Mouse (Mus musculus) v-Abl transformed pro-B cells (cell line): ENCODE measurements around the gene Gpnmb.

Experiments used
- in situ Hi-C, 2 experiments: fragments of 400-800 bp; cut with MboI; formaldehyde crosslinking; loops; one replicate each; pipeline ENCODE4 v1.15.1; 2025; ENCODE audit not compliant: unreplicated experiment in 2 of 2

Gpnmb gene

DNA sequence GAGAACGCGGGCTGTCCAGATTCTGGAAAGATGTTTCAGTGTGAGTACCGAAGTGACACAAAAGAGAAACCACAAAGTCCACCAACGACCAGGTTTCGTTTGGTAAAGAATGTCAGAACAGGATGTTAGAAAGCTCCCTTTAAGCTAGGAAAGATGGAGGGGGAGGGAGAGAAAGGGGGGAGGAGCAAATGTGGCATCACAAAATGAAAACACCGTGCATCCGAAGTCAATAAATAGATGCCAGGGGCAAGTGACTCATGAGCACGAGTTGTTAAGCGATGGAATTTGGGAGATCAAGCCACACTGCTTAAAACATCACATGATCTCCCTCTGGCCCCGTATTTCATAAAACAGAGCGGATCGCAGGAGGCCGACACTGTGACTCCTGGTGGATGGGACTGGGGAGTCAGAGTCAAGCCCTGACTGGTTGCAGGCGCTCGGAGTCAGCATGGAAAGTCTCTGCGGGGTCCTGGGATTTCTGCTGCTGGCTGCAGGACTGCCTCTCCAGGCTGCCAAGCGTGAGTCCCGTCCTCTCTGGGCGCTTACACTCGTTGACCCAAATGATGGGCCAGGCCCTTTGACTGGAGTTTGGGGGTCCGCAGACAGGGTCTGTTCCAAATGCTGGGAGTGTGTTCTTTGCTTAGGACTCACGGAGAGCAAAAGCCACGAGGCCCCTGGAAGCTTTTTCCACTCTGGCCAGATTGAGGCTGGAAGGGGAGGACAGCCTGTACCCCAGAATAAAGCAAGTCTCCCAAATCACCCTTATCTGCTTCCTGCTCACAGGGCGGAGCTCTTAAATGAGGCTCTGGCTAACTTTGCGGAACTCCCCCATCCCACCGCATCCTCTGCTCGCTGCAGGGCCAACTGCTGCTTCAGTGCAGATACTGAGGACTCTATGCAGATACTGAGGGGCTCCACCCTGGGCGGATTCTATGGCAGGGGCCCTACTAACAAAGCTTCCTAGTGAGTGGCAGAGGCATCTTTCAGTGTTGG, at the start of gene Gpnmb:
Gene Gpnmb, plus strand, starts transcription at position 272 of the 993 bp plus-strand sequence.
- in situ Hi-C loops = loop anchor here (5.0 to 25.0 kb wide), 4 partner anchors 358 to 1251 kb away; partner anchors contain the start of genes Stk31 (in 2 of the 2), AI854703 (in 1 of the 2) and Gimap8 (in 1 of the 2)

DNA sequence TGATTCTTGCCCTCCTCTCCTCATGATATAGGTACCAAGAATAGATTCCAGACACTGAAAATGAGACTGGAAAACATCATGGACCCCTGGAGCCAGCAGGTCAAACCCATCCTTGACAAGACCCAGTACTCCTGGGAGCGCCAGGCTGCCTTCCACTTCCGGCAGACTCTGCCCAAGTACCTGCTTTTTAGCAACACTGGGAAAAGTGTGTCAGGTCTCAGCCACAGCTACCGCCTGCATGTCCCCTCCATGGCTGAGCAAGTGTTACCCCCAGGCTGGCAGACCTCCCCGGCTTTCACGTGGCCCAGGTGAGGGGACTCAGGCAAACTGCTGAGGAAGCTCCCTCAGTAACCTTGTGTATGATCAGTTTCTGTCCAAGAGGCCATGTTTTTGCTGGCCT, 46.4 kb upstream of the Gpnmb start:
- in situ Hi-C loops = no loop called here

DNA sequence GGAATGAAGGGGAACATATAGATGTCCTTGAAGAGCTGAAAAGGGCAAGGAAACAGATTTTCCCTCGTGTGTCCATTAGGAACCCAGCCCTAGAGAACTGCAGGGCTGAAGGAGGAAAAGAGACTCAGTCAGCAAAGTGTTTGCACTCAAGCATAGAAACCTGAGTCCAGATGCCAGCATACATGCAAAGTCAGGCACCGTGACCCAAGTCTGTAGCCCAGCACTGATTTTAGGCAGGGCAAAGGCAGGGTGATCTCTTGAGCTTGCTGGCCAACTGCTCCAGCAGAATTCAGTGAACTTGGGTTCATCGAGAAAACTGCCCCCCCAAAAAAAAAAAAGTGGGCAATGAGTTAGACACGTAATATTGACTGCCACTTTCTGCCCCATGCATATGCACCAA, 44.4 kb upstream of the Gpnmb start:
- in situ Hi-C loops = no loop called here

DNA sequence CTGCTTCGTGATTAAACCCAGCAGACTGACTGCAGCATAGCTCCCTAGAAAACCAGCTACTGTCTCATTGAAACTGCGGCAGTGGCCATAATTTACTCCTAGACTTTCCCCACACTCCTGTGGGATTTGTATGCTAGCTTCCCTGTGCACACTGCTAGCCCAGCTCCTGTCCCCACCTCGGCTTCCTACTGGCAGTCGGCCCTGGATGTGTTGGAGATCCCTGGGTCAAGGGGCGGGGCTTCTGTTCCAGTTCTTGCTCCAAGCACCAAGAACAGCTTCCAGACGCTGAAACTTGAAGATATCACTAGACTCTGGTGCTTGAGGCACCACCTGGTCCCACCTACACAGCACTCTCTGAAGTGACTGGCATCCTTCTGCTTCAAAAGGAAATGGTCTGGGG, 38.2 kb upstream of the Gpnmb start:
- in situ Hi-C loops = no loop called here

DNA sequence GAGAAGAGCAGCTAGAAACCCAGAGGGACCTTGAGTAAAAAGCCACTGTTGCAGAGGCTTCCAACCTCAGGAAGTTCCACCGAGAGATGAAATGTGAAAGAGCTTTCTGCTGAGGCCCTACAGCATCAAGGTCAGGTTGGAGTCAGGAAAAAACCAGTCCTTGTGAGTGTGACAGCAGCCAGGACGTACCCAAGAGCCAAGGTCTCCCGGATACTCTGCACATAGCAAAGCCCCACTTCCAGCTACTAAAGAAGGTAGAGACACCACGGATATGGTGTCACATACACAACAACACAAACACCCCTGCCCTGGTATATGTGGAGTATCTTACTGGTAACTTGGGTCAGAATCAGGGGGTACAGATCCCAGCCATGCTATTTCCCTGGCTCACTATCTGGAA, 37.5 kb upstream of the Gpnmb start:
- in situ Hi-C loops = no loop called here

DNA sequence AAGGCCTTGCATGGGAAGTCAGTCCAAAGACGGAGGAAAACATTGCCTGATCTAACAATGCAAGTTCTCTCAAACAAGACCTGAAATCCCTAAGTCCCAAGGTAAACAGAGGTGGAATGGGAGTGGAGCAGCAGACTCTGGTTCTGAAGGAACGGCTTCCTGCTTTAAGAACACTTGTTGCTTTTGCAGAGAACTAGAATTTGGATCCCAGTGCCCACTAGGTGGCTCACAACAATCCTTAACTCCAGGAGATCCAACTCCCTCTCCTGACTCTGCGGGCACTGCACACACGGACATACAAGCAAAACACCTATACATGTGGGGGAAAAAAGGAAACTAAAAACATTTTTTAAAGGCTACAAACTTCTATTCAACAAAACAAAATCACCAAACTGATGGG, 33.0 kb upstream of the Gpnmb start:
- in situ Hi-C loops = no loop called here

DNA sequence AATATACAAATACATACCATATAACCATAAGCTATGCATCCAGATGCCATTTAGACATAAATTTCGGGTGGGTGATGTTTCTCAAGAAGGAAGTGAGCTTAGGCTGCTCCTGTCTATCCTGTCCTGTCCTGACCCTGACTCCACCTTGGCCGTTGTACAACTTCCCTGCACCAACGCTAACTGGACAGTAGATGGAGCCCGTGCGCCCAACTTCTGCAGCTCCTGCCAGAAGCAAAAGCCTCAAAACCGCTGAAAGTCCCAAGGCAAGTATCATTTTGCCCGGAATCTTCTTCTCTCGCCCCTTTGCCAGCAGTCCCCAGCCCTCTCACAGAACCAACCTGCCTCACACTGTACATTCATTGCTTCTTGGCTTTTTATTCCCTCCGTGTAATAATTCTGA, 28.4 kb upstream of the Gpnmb start:
- in situ Hi-C loops = no loop called here

DNA sequence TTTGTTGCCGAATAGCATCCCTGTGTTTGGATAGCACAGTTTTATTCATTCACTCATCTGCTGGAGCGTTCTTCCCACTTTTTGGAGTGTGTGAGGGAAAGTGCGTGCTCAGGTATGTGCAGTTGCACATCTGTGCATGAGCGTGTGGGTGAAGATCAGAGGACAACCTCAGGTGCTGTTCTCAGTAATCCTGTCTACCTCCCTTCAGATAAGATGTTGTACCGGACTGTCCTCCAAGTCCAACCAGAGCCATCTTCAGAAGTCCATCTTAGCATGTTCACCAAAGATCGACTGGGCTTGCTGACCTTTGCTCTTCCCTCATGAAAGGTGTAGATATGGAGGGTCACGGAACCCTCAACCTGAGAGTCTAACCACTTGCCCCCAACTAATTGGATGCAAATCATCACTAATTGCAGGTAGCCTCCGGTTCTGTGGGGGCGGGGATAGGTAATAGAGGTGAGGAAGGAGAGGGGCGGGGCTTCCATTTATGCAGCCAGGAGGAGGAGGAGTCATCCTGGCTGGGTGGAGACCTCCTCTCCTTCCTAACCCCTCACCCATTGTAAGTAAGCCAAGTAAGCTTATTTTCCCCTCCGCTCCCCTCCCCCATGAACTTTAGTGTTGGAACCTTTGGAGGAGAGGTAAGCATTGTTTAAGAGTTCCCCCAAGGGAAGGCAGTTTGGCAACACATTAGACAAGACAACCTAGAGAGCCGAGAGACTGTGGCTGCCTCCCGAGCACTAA, 27.8 kb upstream of the Gpnmb start:
- in situ Hi-C loops = no loop called here

DNA sequence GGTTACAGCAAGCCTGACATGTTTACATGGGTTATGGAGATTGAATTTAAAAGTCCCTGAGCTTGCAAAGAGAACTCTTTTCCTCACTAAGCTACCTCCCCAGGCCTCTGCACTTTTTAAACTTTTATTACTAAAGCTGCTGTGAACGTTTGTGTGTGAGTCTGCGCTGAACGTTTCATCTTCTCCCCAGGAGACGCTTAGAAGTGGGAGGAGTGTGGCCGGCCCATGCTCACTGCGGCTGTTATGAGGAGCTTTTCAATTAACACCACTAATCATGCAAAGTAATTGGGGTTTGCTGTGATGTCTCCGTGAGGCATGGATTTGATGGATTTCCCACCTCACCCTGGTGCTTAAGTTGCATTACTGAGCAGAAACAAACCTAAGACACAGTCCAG, 27.2 kb upstream of the Gpnmb start:
- in situ Hi-C loops = no loop called here

DNA sequence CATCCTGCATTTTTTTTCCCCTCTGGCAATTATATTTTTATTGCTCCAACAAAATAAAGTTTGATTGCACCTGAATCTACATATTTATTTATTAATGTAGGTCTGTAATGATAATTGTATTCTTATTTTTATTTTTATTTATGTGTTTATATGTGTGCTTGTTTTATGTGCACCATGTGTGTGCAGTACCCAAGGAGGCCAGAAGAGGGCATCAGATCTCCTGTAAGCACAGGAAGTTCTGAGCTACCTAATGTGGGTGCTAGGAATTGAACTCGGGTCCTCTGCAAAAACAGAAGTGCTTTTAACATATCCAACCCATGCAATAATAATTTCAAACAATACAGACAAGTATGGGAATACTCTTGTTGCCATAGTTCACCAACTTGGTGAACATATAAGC, 26.7 kb upstream of the Gpnmb start:
- in situ Hi-C loops = no loop called here

DNA sequence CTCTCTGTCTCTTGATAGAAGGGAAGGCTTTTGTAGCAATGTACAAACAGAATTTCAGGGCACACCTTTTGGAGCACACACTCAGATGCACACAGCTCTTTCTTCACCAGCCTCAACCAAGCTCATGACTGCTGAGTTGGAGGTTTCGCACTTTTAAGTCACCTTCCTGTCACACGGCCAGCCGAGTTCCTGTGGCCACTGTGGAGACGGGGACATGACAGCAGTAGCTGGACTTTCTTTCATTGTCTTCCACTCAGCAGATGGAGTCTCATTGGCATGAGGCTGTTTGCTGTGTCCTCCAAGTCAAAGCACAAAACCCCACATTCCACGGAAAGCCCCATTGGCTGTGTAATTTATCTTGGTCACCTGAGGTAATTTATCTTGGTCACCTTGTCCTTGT, 25.2 kb upstream of the Gpnmb start:
- in situ Hi-C loops = no loop called here

DNA sequence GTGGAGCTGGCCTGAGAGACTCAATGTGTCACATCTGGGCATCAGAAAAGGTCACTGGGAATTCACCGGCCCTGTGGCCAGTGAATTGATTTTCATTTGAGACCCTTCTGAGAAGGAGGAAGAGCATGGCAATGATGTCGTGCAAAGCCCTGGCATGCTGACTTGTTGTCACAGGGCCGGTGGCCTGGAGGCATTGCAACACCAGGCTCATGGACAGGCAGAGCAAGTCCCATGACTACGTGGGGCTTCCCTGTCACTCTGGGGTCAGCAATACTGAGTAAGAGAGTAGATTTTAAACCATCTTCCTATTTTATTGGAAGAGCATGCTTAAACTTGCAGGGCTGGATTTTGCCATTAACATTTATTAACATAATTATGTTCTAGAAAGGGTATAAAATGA, 23.3 kb upstream of the Gpnmb start:
- in situ Hi-C loops = no loop called here

DNA sequence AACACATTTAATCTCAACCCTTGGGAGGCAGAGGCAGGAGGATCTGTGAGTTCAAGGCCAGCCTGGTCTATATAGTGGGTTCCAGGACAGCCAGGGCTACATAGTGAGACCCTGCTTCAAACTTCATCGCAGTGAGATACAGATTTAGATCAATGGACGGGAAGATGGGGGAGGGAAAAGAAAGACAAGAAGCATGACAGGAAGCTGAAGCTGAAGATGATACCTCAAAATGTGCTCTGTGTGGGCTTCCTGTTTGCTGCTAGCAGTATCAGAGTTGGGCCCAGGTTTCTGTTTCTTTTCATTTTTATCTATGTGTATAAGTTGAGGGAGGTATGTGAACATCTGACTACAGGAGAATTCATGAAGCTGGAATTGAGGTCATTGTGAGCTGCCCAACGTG, 22.9 kb upstream of the Gpnmb start:
- in situ Hi-C loops = no loop called here

DNA sequence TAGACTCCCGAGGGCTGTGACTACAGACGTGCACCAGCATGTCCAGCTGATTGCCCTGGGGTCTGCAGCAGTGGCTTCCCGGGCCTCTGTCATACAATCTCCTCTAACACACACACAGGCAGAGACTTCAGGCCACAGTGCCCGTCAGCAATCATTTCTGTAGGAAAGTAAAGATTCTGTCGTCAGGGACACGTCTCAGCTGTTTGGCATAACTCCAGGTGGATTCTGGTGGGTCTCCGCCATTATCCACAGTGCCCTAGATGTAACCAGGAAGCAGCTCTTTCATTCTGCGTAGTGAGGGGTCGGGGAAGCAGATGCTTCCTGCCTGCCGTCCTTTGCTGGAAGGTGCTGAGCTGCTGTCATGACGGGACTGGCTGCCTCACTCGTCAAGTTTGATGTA, 19.2 kb upstream of the Gpnmb start:
- in situ Hi-C loops = no loop called here

DNA sequence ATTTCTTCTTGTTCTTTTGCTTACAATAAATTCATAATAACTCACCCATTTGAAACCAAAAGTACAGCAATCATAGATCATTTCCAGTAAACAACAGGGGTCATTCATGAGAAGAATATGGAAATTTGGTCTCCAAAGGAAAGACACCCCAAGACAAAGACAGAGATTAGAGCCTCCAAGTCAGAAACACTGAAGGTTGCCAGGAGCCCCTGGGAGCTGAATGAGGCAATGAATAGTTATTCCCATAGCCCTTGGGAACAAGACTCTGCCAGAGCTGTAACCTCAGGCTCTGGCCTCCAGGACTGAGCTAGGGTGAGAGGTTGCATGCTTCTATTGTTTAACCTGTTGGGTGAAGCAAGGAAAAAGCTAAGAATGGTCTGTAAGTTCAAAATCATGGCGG, 17.0 kb upstream of the Gpnmb start:
- in situ Hi-C loops = no loop called here

DNA sequence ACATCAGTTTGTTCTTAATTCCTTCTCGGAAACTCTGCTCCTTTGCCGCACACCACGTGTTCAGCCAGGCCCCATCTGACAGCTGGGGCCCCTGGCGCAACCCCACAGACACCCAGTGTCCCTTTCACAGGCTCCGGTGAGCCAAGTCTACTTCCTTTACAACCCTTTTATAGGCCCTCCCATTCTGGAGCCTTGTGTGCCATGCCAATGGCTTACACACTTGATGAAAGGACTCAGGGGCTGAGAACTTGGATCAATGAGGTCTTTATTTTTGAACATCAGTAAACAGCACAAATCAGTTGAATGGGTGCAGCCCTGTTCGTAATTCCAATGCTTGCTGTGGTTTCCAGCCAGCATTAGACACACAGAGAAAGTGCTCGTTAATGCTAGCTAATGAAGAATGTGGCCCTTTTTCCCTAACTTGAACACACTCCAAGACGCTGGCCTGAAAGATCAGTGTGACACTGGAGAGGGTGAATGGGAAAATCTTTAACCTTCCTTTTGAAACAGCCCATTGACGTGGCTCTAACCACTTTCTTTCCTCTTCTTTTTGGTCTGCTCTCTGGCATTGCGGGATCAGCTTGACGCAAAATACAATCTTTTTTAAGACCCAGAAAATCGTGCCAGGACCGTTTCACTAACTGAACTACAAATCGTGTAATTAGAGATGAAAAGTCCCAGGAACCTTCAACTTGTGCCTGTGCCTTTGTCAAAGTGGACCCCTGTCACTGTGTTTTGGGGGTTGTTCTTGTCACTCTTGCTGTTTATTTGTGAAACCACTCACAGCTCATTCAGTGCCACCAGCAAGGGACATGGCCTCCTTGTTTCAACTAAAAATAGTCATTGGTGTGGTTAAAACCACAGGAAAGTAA, 15.0 kb upstream of the Gpnmb start:
- in situ Hi-C loops = no loop called here

DNA sequence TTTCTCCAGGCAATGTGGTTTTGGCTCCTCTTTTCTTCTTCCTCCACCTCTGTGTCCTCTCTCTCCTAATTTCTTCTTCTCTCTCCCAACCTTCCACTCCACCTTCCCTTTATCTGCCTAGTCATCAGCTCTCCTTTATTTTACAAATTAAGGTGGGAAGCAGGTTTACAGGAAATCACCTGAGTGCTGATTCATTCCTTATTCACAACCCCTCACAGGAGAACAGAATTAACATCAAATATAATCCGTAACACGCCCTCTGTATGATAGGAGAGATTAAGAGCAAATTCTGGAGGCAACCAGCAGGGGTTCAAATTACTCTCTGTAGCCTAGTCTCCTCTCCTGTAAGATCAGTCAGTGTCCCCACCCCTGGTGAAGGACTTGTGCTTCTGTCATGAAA, 14.0 kb upstream of the Gpnmb start:
- in situ Hi-C loops = no loop called here

DNA sequence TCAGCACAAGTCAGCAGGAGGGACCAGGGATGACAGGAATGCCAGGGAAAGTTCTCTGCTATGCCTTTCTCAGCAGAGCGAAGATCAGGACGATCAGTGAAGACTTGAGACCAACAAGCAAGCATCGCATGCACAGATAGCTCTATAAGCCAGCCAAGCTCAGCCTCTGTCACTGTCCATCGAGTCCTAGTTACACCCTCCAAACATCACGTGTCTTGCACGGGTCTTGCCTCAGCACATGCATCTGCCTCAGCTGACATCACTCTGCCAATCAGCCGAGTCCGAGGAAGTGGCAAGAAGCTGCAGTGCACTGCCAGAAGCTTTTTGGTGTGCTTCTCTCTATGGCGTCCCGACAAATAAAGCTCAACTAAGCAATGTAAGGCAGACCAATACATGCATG, 13.0 kb upstream of the Gpnmb start:
- in situ Hi-C loops = no loop called here

DNA sequence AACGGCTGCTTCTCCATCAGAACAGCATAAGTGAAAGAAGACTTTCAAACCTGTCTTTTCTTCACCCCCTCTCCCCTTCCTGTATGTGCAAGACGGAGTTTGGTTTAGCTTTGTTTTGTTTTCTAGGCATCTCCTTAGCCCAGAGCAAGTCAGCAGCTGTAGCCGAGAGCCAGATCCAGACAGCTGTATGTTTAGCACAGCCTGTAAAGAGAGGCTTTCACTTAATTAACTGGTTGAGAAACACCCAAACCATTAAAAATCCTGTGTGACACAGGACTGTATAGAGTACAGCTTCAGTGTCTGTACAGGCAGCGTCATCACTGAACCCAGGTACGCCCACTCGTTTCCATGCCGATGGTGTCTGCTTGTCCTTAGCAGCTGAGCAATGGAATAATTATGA, 11.1 kb upstream of the Gpnmb start:
- in situ Hi-C loops = loop anchor here in 1 of 2 experiments (25.0 kb wide), 2 partner anchors 388 to 1262 kb away; partner anchors contain the start of genes AI854703 and Gimap8

DNA sequence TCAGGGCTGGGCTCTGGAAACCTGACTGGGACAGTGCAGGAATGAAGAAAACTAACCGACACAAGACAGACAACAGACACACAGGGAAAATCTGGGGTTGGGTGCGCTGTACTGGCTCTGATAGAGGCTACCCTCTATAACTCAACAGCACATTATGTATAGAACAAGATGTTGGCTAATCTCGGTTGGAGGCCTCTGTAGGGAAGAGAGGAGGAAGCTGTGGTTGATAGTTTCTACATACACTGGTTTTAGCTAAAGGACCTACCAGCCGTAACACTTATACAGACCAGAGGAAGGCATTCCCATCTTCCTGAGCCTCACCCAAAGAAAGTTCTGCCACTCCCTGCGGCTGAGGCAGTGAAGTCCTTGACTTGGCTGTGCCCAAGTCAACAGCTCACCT, 9.8 kb upstream of the Gpnmb start:
- in situ Hi-C loops = loop anchor here in 1 of 2 experiments (25.0 kb wide), 2 partner anchors 389 to 1261 kb away; partner anchors contain the start of genes AI854703 and Gimap8
